ENCODE assay signal across 11 mouse cellular contexts in genomic region chr12:54164724-54165050, GRCm38 (mm10). TPM values are rescaled to one million over a fixed set of nuclear protein-coding genes. Genes with fewer than 3 reads are reported as not detected.
DNase-seq lines count a peak whose midpoint lies in the region; ATAC-seq and TF ChIP-seq lines count a peak whose summit lies in the region.
"Had no signal": no experiment of that assay in that cellular context is flagged by ENCODE, and none has a peak within 500 bp of the region (broad histone marks: within the 10 kb centered on the region; RNA-seq: fewer than 3 reads in every experiment).

No protein-coding gene starts in this region.

- H3K9me3 ChIP-seq in forebrain, embryonic 10.5 days, result no peaks in the 10 kb centered on the region
- H3K9me3 ChIP-seq in forebrain, embryonic 14.5 days (replicated peaks; ENCODE audit: control insufficient read depth, low read length), result no peaks in the 10 kb centered on the region
- no peaks in the 10 kb centered on the region for H3K9me3 ChIP-seq in lung, postnatal 0 days (ENCODE audit: low read length)

- no peak for ATAC-seq in forebrain, embryonic 14.5 days
- ATAC-seq in lung, postnatal 0 days, result peak; percentile 39
- peak; percentile 63; the same call in 1 of the 2 replicates for ATAC-seq in monocyte, adult 5-6 weeks (replicated peaks; ENCODE audit: insufficient number of reproducible peaks, low FRiP score, low TSS enrichment, poor library complexity, severe bottlenecking)

- intact Hi-C loops in left cerebral cortex, postnatal 25 days (cut with DNase I), result no loop called here

- DNase-seq in forebrain, embryonic 10.5 days (ENCODE audit: extremely low spot score, low spot score), result no peak
- no peak for DNase-seq in forebrain, embryonic 14.5 days (ENCODE audit: low spot score)
- DNase-seq in lung, postnatal 0 days (ENCODE audit: low spot score), result peak; percentile 58
- no peak for DNase-seq in lung, adult 18-20 months
- DNase-seq in ZHBTc4 (ENCODE audit: low read depth, low spot score), result peak; percentile 59
- DNase-seq in left cerebral cortex, postnatal 25 days (ENCODE audit: low spot score in 2 of 2), result no peak
- no peak for DNase-seq in layer of hippocampus, postnatal 14 days (ENCODE audit: low spot score in 2 of 2)
- DNase-seq: cerebellum, postnatal 25 days; kidney, adult 11 months; right cerebral cortex, postnatal 4 days had no signal

- H3K4me3 ChIP-seq in forebrain, embryonic 10.5 days, result no peak overlapping the region
- no peak overlapping the region for H3K4me3 ChIP-seq in forebrain, embryonic 14.5 days (ENCODE audit: low read depth, low read length)
- H3K4me3 ChIP-seq in lung, postnatal 0 days (ENCODE audit: low read depth, low read length), result no peak overlapping the region

- no peak overlapping the region for H3K9ac ChIP-seq in forebrain, embryonic 14.5 days (ENCODE audit: low read length)
- no peak overlapping the region for H3K9ac ChIP-seq in lung, postnatal 0 days (replicated peaks; ENCODE audit: low read depth)

- no peaks in the 10 kb centered on the region for H3K36me3 ChIP-seq in forebrain, embryonic 10.5 days (replicated peaks)
- H3K36me3 ChIP-seq in forebrain, embryonic 14.5 days (ENCODE audit: control insufficient read depth, insufficient read depth, low read length), result no peaks in the 10 kb centered on the region
- no peaks in the 10 kb centered on the region for H3K36me3 ChIP-seq in lung, postnatal 0 days (ENCODE audit: insufficient read depth, low read length)

- TF ChIP-seq CTCF in lung, postnatal 0 days (IDR thresholded peaks at IDR 0.05), result no peak

- no peak overlapping the region for H3K4me2 ChIP-seq in forebrain, embryonic 14.5 days (ENCODE audit: low read length)
- no peak overlapping the region for H3K4me2 ChIP-seq in lung, postnatal 0 days (replicated peaks; ENCODE audit: low read depth, low read length)

- peaks cover 65% of the 10 kb centered on the region for H3K27me3 ChIP-seq in forebrain, embryonic 10.5 days (ENCODE audit: poor library complexity, severe bottlenecking)
- 0 out of 2 replicates have a peak, but pooled peaks cover 5% of the 10 kb centered on the region for H3K27me3 ChIP-seq in forebrain, embryonic 14.5 days (replicated peaks; ENCODE audit: control insufficient read depth, insufficient read depth, low read length)
- H3K27me3 ChIP-seq in lung, postnatal 0 days (replicated peaks; ENCODE audit: insufficient read depth, low read length), result no peaks in the 10 kb centered on the region

- 17% methylated on average over 6 of the region's 6 CpGs for WGBS in forebrain, embryonic 10.5 days
- WGBS in forebrain, embryonic 14.5 days, result 43% methylated on average over 6 of the region's 6 CpGs
- WGBS in lung, postnatal 0 days, result 38% methylated on average over 6 of the region's 6 CpGs

- no peak for TF ChIP-seq EP300 in lung, postnatal 0 days (IDR thresholded peaks at IDR 0.05)

- peak overlapping the region; percentile 15; the same call in 1 of the 2 replicates for H3K27ac ChIP-seq in forebrain, embryonic 10.5 days
- H3K27ac ChIP-seq in forebrain, embryonic 14.5 days (ENCODE audit: low read depth, low read length), result no peak overlapping the region
- no peak overlapping the region for H3K27ac ChIP-seq in lung, postnatal 0 days (ENCODE audit: low read length)

- peaks cover 42% of the 10 kb centered on the region for H3K4me1 ChIP-seq in forebrain, embryonic 10.5 days
- H3K4me1 ChIP-seq in forebrain, embryonic 14.5 days (ENCODE audit: control insufficient read depth, insufficient read depth, low read length), result peaks cover 13% of the 10 kb centered on the region
- 0 out of 2 replicates have a peak, but pooled peaks cover 5% of the 10 kb centered on the region for H3K4me1 ChIP-seq in lung, postnatal 0 days (ENCODE audit: insufficient read depth, low read depth, low read length)

RNA-seq across cellular contexts. Expression of gene Egln3, which starts 39.0 kb away (rescaled TPM):
- polyA plus RNA-seq in forebrain, embryonic 10.5 days (2016; fragmentation: Nextera tagmentation; extraction: Ambion mirVana), result 3.2 and 3.4 TPM in 2 replicates
- polyA plus RNA-seq in forebrain, embryonic 14.5 days (2014; fragmentation: Nextera tagmentation; extraction: Ambion mirVana), result 5.9 and 6.3 TPM in 2 replicates
- polyA plus RNA-seq in lung, postnatal 0 days (2015; fragmentation: Nextera tagmentation; extraction: Ambion mirVana), result 5.2 and 5.4 TPM in 2 replicates
- total RNA-seq in monocyte, adult 5-6 weeks (2017), result 1.8 to 4.0 TPM (median 3.6 TPM) in 3 replicates
- total RNA-seq in left cerebral cortex, postnatal 25 days (2021), result 10 to 100 TPM; 10.8 to 12.6 TPM
- total RNA-seq in layer of hippocampus, postnatal 14 days (2021), result 1 to 10 TPM; 4.3 to 5.9 TPM

Comparison
In these comparisons a context has a peak if more than half of its experiments do, and no peak if none do; other contexts are left out.
1. DNase-seq: peak in lung, postnatal 0 days (single experiment) and ZHBTc4 (single experiment); none in forebrain, embryonic 10.5 days (single experiment), forebrain, embryonic 14.5 days (single experiment), lung, adult 18-20 months (0 of 2), left cerebral cortex, postnatal 25 days (0 of 2) and layer of hippocampus, postnatal 14 days (0 of 2).